Mouse (Mus musculus): Measurements from ENCODE around the gene Cwc27.

- TF ChIP-seq CTCF (IDR thresholded peaks at IDR 0.05; ENCODE audit: control insufficient read depth, insufficient read depth, insufficient replicate concordance, low read depth, low read length): no peak
- no peak for TF ChIP-seq POLR2A (IDR thresholded peaks at IDR 0.05; ENCODE audit: control insufficient read depth, low read depth, low read length)
These were observed 189.6 kb downstream of the Cwc27 start for GRCm38 (mm10) chr13:104627169-104627909.
